Mouse (Mus musculus) CH12.LX (cell line): ENCODE data around the gene Alox12b.

Experiments
- CTCF ChIP-seq, 2 experiments: IDR thresholded peaks in 1 of 2; conservative IDR thresholded peaks in 1 of 2; 2 replicates each; pipeline ENCODE4 v1.5.1; 2011 to 2012; ENCODE audit warnings: low read depth in 2 of 2, low read length in 2 of 2, improper control_type of control experiment in 1 of 2, inconsistent platforms in 1 of 2, mild to moderate bottlenecking in 1 of 2, moderate library complexity in 1 of 2
- EP300 ChIP-seq: IDR thresholded peaks from 2 replicates; pipeline ENCODE4 v1.6.1; 2011; ENCODE audit warnings: low read length, improper control_type of control experiment
- HCFC1 ChIP-seq: IDR thresholded peaks from 2 replicates; pipeline ENCODE4 v1.6.1; 2012; ENCODE audit warnings: low read depth, mild to moderate bottlenecking, inconsistent platforms, low read length, improper control_type of control experiment
- JUN ChIP-seq: IDR thresholded peaks from 2 replicates; pipeline ENCODE4 v1.6.1; 2011; ENCODE audit warnings: low read depth, mild to moderate bottlenecking, low read length, improper control_type of control experiment, moderate library complexity; ENCODE audit not compliant: insufficient read depth
- JUND ChIP-seq: conservative IDR thresholded peaks from 2 replicates; pipeline ENCODE4 v1.6.1; 2011; ENCODE audit warnings: low read depth, low read length, improper control_type of control experiment
- MAZ ChIP-seq: IDR thresholded peaks from 2 replicates; pipeline ENCODE4 v1.6.1; 2012; ENCODE audit warnings: low read depth, mild to moderate bottlenecking, inconsistent platforms, low read length, improper control_type of control experiment, moderate library complexity
- MXI1 ChIP-seq: IDR thresholded peaks from 2 replicates; pipeline ENCODE4 v1.6.1; 2011; ENCODE audit warnings: mild to moderate bottlenecking, low read depth, low read length, improper control_type of control experiment
- NRF1 ChIP-seq: IDR thresholded peaks from 2 replicates; pipeline ENCODE4 v1.6.1; 2014; ENCODE audit warnings: low read depth, mild to moderate bottlenecking, inconsistent platforms, low read length, improper control_type of control experiment, moderate library complexity
- POLR2A ChIP-seq: IDR thresholded peaks from 2 replicates; pipeline ENCODE4 v1.6.1; 2011; ENCODE audit warnings: low read depth, mild to moderate bottlenecking, improper control_type of control experiment, low read length
- POLR2AphosphoS2 ChIP-seq: IDR thresholded peaks from 2 replicates; pipeline ENCODE4 v1.6.1; 2011; ENCODE audit warnings: low read depth, low read length, improper control_type of control experiment

GRCm38 (mm10) chr11:69135361-69135760 is 21.4 kb upstream of the Alox12b start:
- TF ChIP-seq POLR2AphosphoS2 (no peak), CTCF (conservative IDR thresholded peaks at IDR 0.05 in 1 of 2, IDR thresholded peaks at IDR 0.05 in 1 of 2; ENCODE audit: low read depth in 2 of 2, low read length in 2 of 2) (no peak), MXI1 (no peak), JUN (no peak), HCFC1 (no peak), MAZ (no peak), POLR2A (no peak), EP300 (no peak), NRF1 (no peak), JUND (no peak)
